Mouse (Mus musculus) small intestine, adult 2 months (tissue): ENCODE results near the gene Stard10. TPM values are rescaled to one million over a fixed set of nuclear protein-coding genes. Genes with fewer than 3 reads are reported as not detected.

Experiments
- H3K27ac ChIP-seq: fragments of 200-500 bp; 2 replicates; pipeline ENCODE4 v1.5.1; 2012; ENCODE audit warnings: low read depth, low read length, control low read depth, inconsistent platforms; ENCODE audit not compliant: insufficient read depth
- H3K27me3 ChIP-seq: fragments of 200-500 bp; 2 replicates; pipeline ENCODE4 v1.6.1; 2012; ENCODE audit warnings: mild to moderate bottlenecking, moderate library complexity, low read length, inconsistent platforms; ENCODE audit not compliant: control insufficient read depth, insufficient read depth
- H3K36me3 ChIP-seq: fragments of 200-500 bp; 2 replicates; pipeline ENCODE4 v1.6.1; 2012; ENCODE audit warnings: mild to moderate bottlenecking, low read length, control low read depth, inconsistent platforms; ENCODE audit not compliant: control insufficient read depth, insufficient read depth
- H3K4me1 ChIP-seq: fragments of 200-500 bp; 2 replicates; pipeline ENCODE4 v1.6.1; 2012; ENCODE audit warnings: low read length, inconsistent platforms, mixed read lengths; ENCODE audit not compliant: control insufficient read depth, insufficient read depth, insufficient read length
- H3K4me3 ChIP-seq: fragments of 200-500 bp; 2 replicates; pipeline ENCODE4 v1.5.1; 2012; ENCODE audit warnings: low read depth, mild to moderate bottlenecking, control low read depth, inconsistent platforms, low read length, moderate library complexity
- CTCF ChIP-seq: fragments of 200-500 bp; IDR thresholded peaks from 2 replicates; pipeline ENCODE4 v1.5.1; 2012; ENCODE audit warnings: low read depth, mild to moderate bottlenecking, control low read depth, inconsistent platforms, low read length, moderate library complexity, mixed read lengths; ENCODE audit not compliant: insufficient replicate concordance, insufficient read length; ENCODE audit errors: extremely low read depth
- POLR2A ChIP-seq: fragments of 200-500 bp; IDR thresholded peaks from 2 replicates; pipeline ENCODE4 v1.6.1; 2012; ENCODE audit warnings: low read depth, mild to moderate bottlenecking, control low read depth, inconsistent platforms, low read length, moderate library complexity
- whole genome bisulfite sequencing: fragments of 180-500 bp; shearing (Covaris S2); methylation state at CpG from one replicate; pipeline ENCODE4 v1.1.7; 2018; 5-methylcytosine and 5-hydroxymethylcytosine counted together
- polyA plus RNA-seq: library from polyadenylated mRNA; depleted of rRNA; stranded (reverse); fragments of >200 nt; gene quantifications from 2 replicates; pipeline ENCODE4 v1.2.3, GENCODE M21; 2012

The Stard10 gene
- polyA plus RNA-seq, 1 experiment: 264 TPM

GRCm38 (mm10) chr7:101379732-101380131 is 62.8 kb downstream of the Stard10 start:
- H3K36me3 ChIP-seq: peaks cover 8% of the 10 kb centered on the region; the same call in 1 of the 2 replicates
- TF ChIP-seq POLR2A (no peak), CTCF (no peak)
- H3K27me3 ChIP-seq: no peaks in the 10 kb centered on the region
- peaks cover 15% of the 10 kb centered on the region for H3K4me1 ChIP-seq
- no peak overlapping the region for H3K27ac ChIP-seq
- 68% methylated on average over 2 of the region's 2 CpGs for WGBS
- no peak overlapping the region for H3K4me3 ChIP-seq

GRCm38 (mm10) chr7:101381512-101381911 is 64.6 kb downstream of the Stard10 start:
- TF ChIP-seq POLR2A: no peak
- TF ChIP-seq CTCF: no peak
- 75% methylated on average over 6 of the region's 6 CpGs for WGBS
- Histone ChIP-seq H3K36me3 (peaks cover 9% of the 10 kb centered on the region), H3K4me1 (peaks cover 17% of the 10 kb centered on the region), H3K4me3 (no peak overlapping the region), H3K27ac (no peak overlapping the region), H3K27me3 (no peaks in the 10 kb centered on the region)

- no peak overlapping the region for H3K4me3 ChIP-seq
- H3K27me3 ChIP-seq: no peaks in the 10 kb centered on the region
- H3K36me3 ChIP-seq: peaks cover 15% of the 10 kb centered on the region
- no peak for TF ChIP-seq POLR2A
- no peak overlapping the region for H3K27ac ChIP-seq
- WGBS: 75% methylated on average over 8 of the region's 8 CpGs
- H3K4me1 ChIP-seq: peaks cover 13% of the 10 kb centered on the region
These were observed 65.5 kb downstream of the Stard10 start for GRCm38 (mm10) chr7:101382378-101382777.

- Histone ChIP-seq H3K27ac (no peak overlapping the region), H3K27me3 (no peaks in the 10 kb centered on the region), H3K4me1 (peaks cover 10% of the 10 kb centered on the region), H3K36me3 (peaks cover 29% of the 10 kb centered on the region), H3K4me3 (no peak overlapping the region)
- TF ChIP-seq POLR2A (no peak), CTCF (no peak)
- 83% methylated on average over 3 of the region's 3 CpGs for WGBS
These were observed 66.9 kb downstream of the Stard10 start for GRCm38 (mm10) chr7:101383756-101384155.

- 0 out of 2 replicates have a peak, but pooled peaks cover 4% of the 10 kb centered on the region for H3K4me1 ChIP-seq
- peaks cover 37% of the 10 kb centered on the region for H3K36me3 ChIP-seq
- TF ChIP-seq CTCF (no peak), POLR2A (no peak)
- H3K27me3 ChIP-seq: no peaks in the 10 kb centered on the region
- 64% methylated on average over 10 of the region's 10 CpGs for WGBS
- no peak overlapping the region for H3K27ac ChIP-seq
- H3K4me3 ChIP-seq: no peak overlapping the region
These were observed 68.0 kb downstream of the Stard10 start for GRCm38 (mm10) chr7:101384931-101385330.

- H3K36me3 ChIP-seq: peaks cover 41% of the 10 kb centered on the region
- H3K27me3 ChIP-seq: no peaks in the 10 kb centered on the region
- TF ChIP-seq CTCF: no peak
- TF ChIP-seq POLR2A: no peak
- H3K4me1 ChIP-seq: 0 out of 2 replicates have a peak, but pooled peaks cover 4% of the 10 kb centered on the region
- H3K27ac ChIP-seq: no peak overlapping the region
- 55% methylated on average over 6 of the region's 6 CpGs for WGBS
- no peak overlapping the region for H3K4me3 ChIP-seq
These were observed 68.4 kb downstream of the Stard10 start for GRCm38 (mm10) chr7:101385331-101385733.

- WGBS: 83% methylated on average over 9 of the region's 10 CpGs
- H3K36me3 ChIP-seq: peaks cover 47% of the 10 kb centered on the region
- no peak overlapping the region for H3K27ac ChIP-seq
These were observed 69.1 kb downstream of the Stard10 start for GRCm38 (mm10) chr7:101385866-101386452.

GRCm38 (mm10) chr7:101389256-101389655 is 72.4 kb downstream of the Stard10 start:
- Histone ChIP-seq H3K4me3 (no peak overlapping the region), H3K27ac (no peak overlapping the region), H3K36me3 (peaks cover 63% of the 10 kb centered on the region), H3K27me3 (no peaks in the 10 kb centered on the region), H3K4me1 (peaks cover 4% of the 10 kb centered on the region; the same call in 1 of the 2 replicates)
- 85% methylated on average over 6 of the region's 6 CpGs for WGBS
- TF ChIP-seq POLR2A: no peak
- TF ChIP-seq CTCF: no peak

More at GRCm38 (mm10) chr7:101385866-101386452, 69.1 kb downstream of the Stard10 start:
- no peaks in the 10 kb centered on the region for H3K27me3 ChIP-seq
- H3K4me3 ChIP-seq: no peak overlapping the region
- TF ChIP-seq CTCF: no peak
- no peak for TF ChIP-seq POLR2A
- H3K4me1 ChIP-seq: 0 out of 2 replicates have a peak, but pooled peaks cover 4% of the 10 kb centered on the region
